Mouse (Mus musculus) embryonic fibroblast, embryonic 13.5 days (primary cell): ENCODE results near the gene 4933402J07Rik.

ENCODE experiments used
- CTCF ChIP-seq: IDR thresholded peaks from 2 replicates; pipeline ENCODE4 v1.5.1; 2011; ENCODE audit warnings: mild to moderate bottlenecking, control low read depth, low read length, moderate library complexity, borderline replicate concordance; ENCODE audit not compliant: insufficient read depth
- POLR2A ChIP-seq: IDR thresholded peaks from 2 replicates; pipeline ENCODE4 v1.6.1; 2011; ENCODE audit warnings: low read depth, mild to moderate bottlenecking, control low read depth, low read length, moderate library complexity

- no peak for TF ChIP-seq POLR2A
- no peak for TF ChIP-seq CTCF
Measured at GRCm38 (mm10) chr8:87609651-87610192, 46.1 kb downstream of the 4933402J07Rik start.
